Mouse (Mus musculus): ENCODE data around the gene Plbd2.

DNA sequence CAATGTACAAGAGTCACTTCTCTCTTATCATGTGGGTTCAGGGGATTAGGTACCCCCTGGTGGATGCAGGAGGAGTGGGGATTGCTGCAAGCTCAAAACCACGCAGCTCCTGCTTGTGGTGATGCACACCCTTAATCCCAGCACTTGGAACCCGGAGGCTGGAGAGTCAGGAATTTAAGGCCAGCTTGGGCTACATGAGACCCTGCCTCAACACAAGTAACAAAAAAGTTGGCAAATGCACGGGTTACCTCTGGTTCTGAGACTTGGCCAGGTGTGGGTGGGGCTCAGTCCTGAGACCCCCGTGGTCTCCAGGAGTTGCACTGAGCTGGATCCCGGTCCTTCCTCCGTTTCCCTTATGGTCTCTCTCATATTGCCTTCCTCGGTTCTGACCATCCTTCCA lies 12.0 kb upstream of the Plbd2 start:
- no peak for TF ChIP-seq CTCF (IDR thresholded peaks at IDR 0.05; ENCODE audit: extremely low read depth, insufficient read depth, insufficient read length, insufficient replicate concordance)
- no peak for TF ChIP-seq POLR2A (IDR thresholded peaks at IDR 0.05; ENCODE audit: low read depth, low read length)
